Mouse (Mus musculus) embryonic facial prominence, embryonic 14.5 days (tissue): ENCODE measurements around the gene Zbtb34. TPM values are rescaled to one million over a fixed set of nuclear protein-coding genes. Genes with fewer than 3 reads are reported as not detected.

Source experiments
- ATAC-seq: fragments of 200-750 bp; cut with Nextera tagmentation; 2 replicates; pipeline ENCODE4 v1.8.0; 2017; ENCODE audit warnings: low read depth, moderate number of reproducible peaks, moderate TSS enrichment
- DNase-seq: peaks from one replicate; pipeline ENCODE4 v3.0.0-alpha.2; 2015; ENCODE audit warnings: low spot score
- H3K27ac ChIP-seq: fragments of 300-500 bp; sonication (generic); replicated peaks from 2 replicates; pipeline ENCODE4 v1.5.1; 2014; ENCODE audit warnings: low read depth, mild to moderate bottlenecking, low read length, moderate library complexity
- H3K27me3 ChIP-seq: fragments of 300-500 bp; sonication (generic); replicated peaks from 2 replicates; pipeline ENCODE4 v1.6.1; 2014; ENCODE audit warnings: low read length; ENCODE audit not compliant: control insufficient read depth, insufficient read depth
- H3K36me3 ChIP-seq: fragments of 300-500 bp; sonication (generic); 2 replicates; pipeline ENCODE4 v1.6.1; 2014; ENCODE audit warnings: low read length, mixed read lengths; ENCODE audit not compliant: control insufficient read depth, insufficient read depth
- H3K4me1 ChIP-seq: fragments of 300-500 bp; sonication (generic); 2 replicates; pipeline ENCODE4 v1.6.1; 2014; ENCODE audit warnings: antibody characterized with exemption, low read length; ENCODE audit not compliant: control insufficient read depth, insufficient read depth
- H3K4me2 ChIP-seq: fragments of 300-500 bp; sonication (generic); 2 replicates; pipeline ENCODE4 v1.6.1; 2014; ENCODE audit warnings: low read depth, mild to moderate bottlenecking, low read length, moderate library complexity, mixed read lengths
- H3K4me3 ChIP-seq: fragments of 300-500 bp; sonication (generic); 2 replicates; pipeline ENCODE4 v1.5.1; 2014; ENCODE audit warnings: low read depth, mild to moderate bottlenecking, low read length
- H3K9ac ChIP-seq: fragments of 300-500 bp; sonication (generic); 2 replicates; pipeline ENCODE4 v1.6.1; 2014; ENCODE audit warnings: low read depth, mild to moderate bottlenecking, low read length, moderate library complexity, mixed read lengths
- H3K9me3 ChIP-seq: fragments of 300-500 bp; sonication (generic); 2 replicates; pipeline ENCODE4 v1.6.1; 2016; ENCODE audit warnings: low read length; ENCODE audit not compliant: control insufficient read depth
- WGBS: fragments of 180-500 bp; shearing (Covaris S2); extraction: QIAGEN DNeasy Blood & Tissue Kit; methylation state at CpG from one replicate; pipeline ENCODE4 v1.1.7; 2014; 5-methylcytosine and 5-hydroxymethylcytosine counted together
- polyA plus RNA-seq: library from polyadenylated mRNA; unstranded; fragments of >200 nt; fragmentation: Nextera tagmentation; extraction: Ambion mirVana; gene quantifications from 2 replicates; pipeline ENCODE4 v1.2.1, GENCODE M21; 2014

Gene Zbtb34
- polyA plus RNA-seq, 1 experiment from 2014 or later: 9.6 TPM

DNA sequence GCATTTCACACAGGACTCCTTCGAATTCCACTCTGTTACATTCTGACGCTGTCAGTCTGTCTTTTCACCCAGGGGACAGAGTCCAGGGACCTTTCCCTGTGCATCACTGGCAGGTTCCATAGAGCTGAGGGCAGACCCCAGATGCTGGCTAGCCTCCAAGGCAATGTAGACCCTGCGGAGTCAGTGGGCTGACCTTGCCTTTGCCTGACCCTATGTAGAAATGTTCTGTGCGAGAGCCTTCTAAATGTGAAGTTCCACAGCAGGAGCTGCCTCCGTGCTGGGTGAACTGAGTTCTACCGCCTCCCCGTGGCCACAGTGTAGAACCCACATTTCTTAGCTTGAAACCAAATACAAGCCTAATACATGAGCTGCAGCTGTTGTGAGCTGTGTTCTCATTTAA is 28.9 kb downstream of the Zbtb34 start:
- 39% methylated on average over 7 of the region's 7 CpGs for WGBS
- ATAC-seq (peak; percentile 70), DNase-seq (peak; percentile 60)
- H3K9me3 ChIP-seq: no peaks in the 10 kb centered on the region
- no peaks in the 10 kb centered on the region for H3K4me1 ChIP-seq
- H3K36me3 ChIP-seq: peaks cover 5% of the 10 kb centered on the region
- H3K4me2 ChIP-seq: no peak overlapping the region
- no peak overlapping the region for H3K27ac ChIP-seq
- H3K4me3 ChIP-seq: no peak overlapping the region
- no peak overlapping the region for H3K9ac ChIP-seq
- no peaks in the 10 kb centered on the region for H3K27me3 ChIP-seq

DNA sequence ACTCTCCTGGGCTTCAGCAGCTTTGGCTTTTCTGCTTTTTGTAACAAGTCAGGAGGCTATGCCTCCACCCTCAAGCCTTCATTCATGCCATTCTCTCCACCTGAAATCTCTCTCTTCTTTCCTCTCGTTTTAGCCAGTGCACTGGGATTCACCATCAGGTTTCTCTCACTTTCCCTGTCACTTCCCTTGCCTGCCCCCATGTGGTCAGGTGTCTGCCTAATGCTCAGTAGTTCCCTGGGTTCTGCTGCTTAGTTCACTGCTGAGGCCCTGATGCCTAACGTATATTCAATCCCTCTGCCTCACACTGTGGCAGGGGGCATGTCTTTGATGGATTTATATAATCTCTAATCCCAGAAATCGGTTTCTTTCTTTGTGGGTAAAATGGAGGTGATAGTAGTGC is 29.9 kb downstream of the Zbtb34 start:
- Histone ChIP-seq H3K27ac (no peak overlapping the region), H3K4me1 (no peaks in the 10 kb centered on the region), H3K4me3 (no peak overlapping the region), H3K36me3 (no peaks in the 10 kb centered on the region), H3K4me2 (no peak overlapping the region), H3K9me3 (0 out of 2 replicates have a peak, but pooled peaks cover under 1% of the 10 kb centered on the region), H3K27me3 (no peaks in the 10 kb centered on the region), H3K9ac (no peak overlapping the region)
- WGBS: 41% methylated on average over 3 of the region's 3 CpGs
- no peak for ATAC-seq
- DNase-seq: no peak

DNA sequence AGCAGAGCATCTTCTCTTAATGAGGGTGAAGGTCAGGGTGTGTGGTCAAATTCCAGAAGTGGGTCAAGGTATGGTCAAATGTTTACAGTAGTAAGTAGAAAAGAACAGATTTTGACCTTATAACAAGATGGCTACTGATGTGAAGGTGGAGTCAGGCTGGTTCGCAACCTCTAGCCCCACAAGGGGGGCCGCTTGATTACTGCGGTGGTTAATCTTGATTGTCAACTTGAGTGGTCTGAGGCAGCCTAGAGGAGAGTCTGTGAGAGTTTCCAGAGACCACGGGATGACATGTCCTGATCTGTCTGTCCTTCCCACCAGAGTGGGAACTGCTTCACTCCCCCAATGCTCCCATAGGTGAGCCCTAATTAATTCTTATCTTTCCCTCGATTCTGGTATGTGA is 30.6 kb downstream of the Zbtb34 start:
- H3K36me3 ChIP-seq: no peaks in the 10 kb centered on the region
- no peak overlapping the region for H3K4me3 ChIP-seq
- ATAC-seq (no peak), DNase-seq (no peak)
- no peak overlapping the region for H3K27ac ChIP-seq
- no peak overlapping the region for H3K4me2 ChIP-seq
- WGBS: 82% methylated on average over 5 of the region's 5 CpGs
- H3K4me1 ChIP-seq: no peaks in the 10 kb centered on the region
- no peak overlapping the region for H3K9ac ChIP-seq
- H3K27me3 ChIP-seq: no peaks in the 10 kb centered on the region
- 0 out of 2 replicates have a peak, but pooled peaks cover 3% of the 10 kb centered on the region for H3K9me3 ChIP-seq

DNA sequence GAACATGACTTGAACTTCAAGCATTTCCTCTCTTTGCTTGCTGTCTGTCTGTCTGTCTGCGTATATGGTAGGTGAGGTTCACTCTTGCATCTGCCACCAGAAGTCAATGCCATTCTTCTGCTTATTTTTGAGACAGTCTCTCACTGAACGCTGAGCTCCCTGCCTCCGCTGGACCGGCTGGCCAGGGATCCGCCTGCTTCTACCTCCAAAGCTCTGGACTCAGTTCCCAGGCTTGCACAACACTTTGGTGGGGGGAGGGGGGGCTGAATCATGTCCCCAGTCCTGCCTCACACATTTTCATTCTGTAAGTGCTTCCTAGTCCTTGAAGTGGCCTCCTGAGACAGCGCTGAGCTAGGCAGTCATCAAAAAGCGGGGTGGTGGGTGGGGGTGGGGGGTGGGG is 32.0 kb downstream of the Zbtb34 start:
- Histone ChIP-seq H3K36me3 (no peaks in the 10 kb centered on the region), H3K27me3 (no peaks in the 10 kb centered on the region), H3K4me3 (no peak overlapping the region), H3K4me2 (no peak overlapping the region), H3K9me3 (0 out of 2 replicates have a peak, but pooled peaks cover 3% of the 10 kb centered on the region), H3K27ac (no peak overlapping the region), H3K4me1 (no peaks in the 10 kb centered on the region), H3K9ac (no peak overlapping the region)
- ATAC-seq (no peak), DNase-seq (no peak)
- WGBS: 83% methylated on average over 7 of the region's 7 CpGs

DNA sequence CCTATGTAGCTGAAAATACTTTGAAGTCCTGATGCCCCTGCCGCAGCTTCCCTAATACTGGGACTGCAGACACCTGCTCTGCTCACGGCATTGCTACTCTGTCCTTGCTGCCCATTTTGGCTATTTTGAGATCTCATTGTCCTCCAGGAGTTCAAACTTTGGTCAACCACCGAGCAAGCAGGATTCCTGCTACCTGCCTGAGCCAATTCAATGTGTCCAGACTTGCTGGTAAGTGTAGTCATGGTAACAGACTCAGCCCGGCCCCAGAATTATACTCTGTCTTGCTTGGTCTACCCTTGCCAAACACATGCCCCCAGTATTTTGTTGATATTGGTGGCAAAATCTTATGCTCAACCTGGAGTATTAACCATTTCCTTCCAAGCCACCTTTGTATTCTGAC is 34.1 kb downstream of the Zbtb34 start:
- no peaks in the 10 kb centered on the region for H3K4me1 ChIP-seq
- ATAC-seq (no peak), DNase-seq (peak; percentile 39)
- 0 out of 2 replicates have a peak, but pooled peaks cover 3% of the 10 kb centered on the region for H3K9me3 ChIP-seq
- no peak overlapping the region for H3K4me2 ChIP-seq
- H3K27me3 ChIP-seq: no peaks in the 10 kb centered on the region
- H3K4me3 ChIP-seq: no peak overlapping the region
- no peaks in the 10 kb centered on the region for H3K36me3 ChIP-seq
- no peak overlapping the region for H3K27ac ChIP-seq
- H3K9ac ChIP-seq: no peak overlapping the region
- WGBS: 63% methylated on average over 4 of the region's 4 CpGs

DNA sequence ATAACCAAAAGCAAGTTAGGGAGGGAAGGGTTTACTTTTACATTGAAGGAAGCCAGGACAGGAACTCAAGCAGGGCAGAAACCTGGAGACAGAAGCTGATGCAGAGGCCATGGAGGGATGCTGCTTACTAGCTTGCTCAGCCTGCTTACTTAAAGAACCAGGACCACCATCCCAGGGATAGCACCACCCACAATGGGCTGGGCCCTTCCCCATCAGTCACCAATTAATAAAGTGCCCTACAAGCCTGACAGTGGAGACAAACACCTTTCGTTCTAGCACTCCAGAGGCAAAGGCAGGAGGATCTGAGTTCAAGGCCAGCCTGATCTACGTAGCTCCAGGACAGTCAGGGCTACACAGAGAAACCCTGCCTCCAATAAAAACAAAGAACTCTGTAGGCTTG is 36.1 kb downstream of the Zbtb34 start:
- ATAC-seq: no peak
- no peak for DNase-seq
- Histone ChIP-seq H3K9me3 (0 out of 2 replicates have a peak, but pooled peaks cover 3% of the 10 kb centered on the region), H3K4me1 (no peaks in the 10 kb centered on the region), H3K27me3 (no peaks in the 10 kb centered on the region), H3K4me3 (no peak overlapping the region), H3K4me2 (no peak overlapping the region), H3K27ac (no peak overlapping the region), H3K36me3 (no peaks in the 10 kb centered on the region), H3K9ac (no peak overlapping the region)
- 85% methylated on average over 2 of the region's 2 CpGs for WGBS

DNA sequence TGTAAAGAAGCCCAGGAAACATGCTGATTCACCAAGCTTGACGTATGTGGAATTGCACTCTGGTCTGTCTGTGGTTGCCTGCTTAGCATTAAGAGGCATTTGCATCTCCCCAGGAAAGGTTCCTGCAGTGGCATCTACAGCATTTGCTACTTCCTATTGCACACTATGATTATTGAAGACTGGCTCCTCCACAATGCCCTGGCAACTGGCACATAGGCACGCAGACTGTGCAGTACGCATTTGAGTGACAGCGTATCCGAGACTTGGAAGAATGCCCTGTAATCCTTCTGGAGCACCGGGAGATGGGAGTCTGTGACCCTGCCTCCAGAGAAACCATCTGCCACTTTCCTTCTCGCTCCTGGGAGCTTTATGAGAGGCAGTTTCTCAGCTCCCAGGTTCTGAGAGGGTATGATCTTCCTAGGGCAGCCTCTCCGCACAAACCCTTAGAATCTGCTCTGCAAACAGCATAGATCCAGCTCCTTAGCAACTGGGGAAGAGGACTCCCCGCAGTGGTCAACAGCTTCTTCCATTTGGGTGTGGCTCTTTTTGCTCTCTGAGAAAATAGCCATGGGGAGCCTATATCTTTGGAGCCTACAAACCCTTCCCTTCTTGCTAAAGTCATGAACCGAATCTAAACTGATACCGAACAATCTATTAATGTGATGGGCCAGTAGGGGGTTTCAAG is 37.0 kb downstream of the Zbtb34 start:
- WGBS: 72% methylated on average over 11 of the region's 11 CpGs
- no peaks in the 10 kb centered on the region for H3K4me1 ChIP-seq
- no peak for ATAC-seq
- H3K4me3 ChIP-seq: no peak overlapping the region
- H3K36me3 ChIP-seq: no peaks in the 10 kb centered on the region
- DNase-seq: peak; percentile 22
- no peak overlapping the region for H3K4me2 ChIP-seq
- H3K27me3 ChIP-seq: no peaks in the 10 kb centered on the region
- no peak overlapping the region for H3K27ac ChIP-seq
- 0 out of 2 replicates have a peak, but pooled peaks cover 3% of the 10 kb centered on the region for H3K9me3 ChIP-seq
- no peak overlapping the region for H3K9ac ChIP-seq

DNA sequence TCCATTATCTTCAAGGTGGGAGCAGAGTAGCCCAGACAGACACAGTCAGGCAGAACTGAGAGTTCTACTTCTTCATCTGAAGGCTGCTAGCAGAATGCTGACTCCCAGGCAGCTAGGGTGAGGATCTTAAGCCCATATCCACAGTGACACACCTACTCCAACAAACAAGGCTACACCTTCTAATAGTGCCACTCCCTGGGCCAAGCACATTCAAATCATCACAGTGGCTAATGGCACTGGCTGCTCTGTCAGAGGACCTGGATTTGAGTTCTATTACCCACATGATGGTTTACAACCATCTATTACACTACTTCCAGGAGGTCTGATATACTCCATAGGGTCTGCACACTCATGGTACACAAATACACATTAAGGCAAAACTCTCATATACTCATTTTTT is 38.1 kb downstream of the Zbtb34 start:
- no peak for DNase-seq
- Histone ChIP-seq H3K4me2 (no peak overlapping the region), H3K27me3 (no peaks in the 10 kb centered on the region), H3K4me3 (no peak overlapping the region), H3K4me1 (no peaks in the 10 kb centered on the region), H3K9me3 (0 out of 2 replicates have a peak, but pooled peaks cover 3% of the 10 kb centered on the region), H3K36me3 (no peaks in the 10 kb centered on the region), H3K9ac (no peak overlapping the region), H3K27ac (no peak overlapping the region)
- no peak for ATAC-seq
